Mouse (Mus musculus) forebrain, postnatal 0 days (tissue): ENCODE results near the gene Cdc14b. TPM values are rescaled to one million over a fixed set of nuclear protein-coding genes. Genes with fewer than 3 reads are reported as not detected.
A peak's percentile ranks its signal among the peaks of the same experiment; 100 is the strongest.

Experiments used
- ATAC-seq: fragments of 200-750 bp; cut with Nextera tagmentation; 2 replicates; pipeline ENCODE4 v1.8.0; 2017; ENCODE audit warnings: mild to moderate bottlenecking, moderate library complexity
- DNase-seq: peaks from one replicate; pipeline ENCODE4 v3.0.0-alpha.2; 2015
- H3K27ac ChIP-seq: fragments of 300-500 bp; sonication (generic); 2 replicates; pipeline ENCODE4 v1.5.1; 2014; ENCODE audit warnings: low read depth, mild to moderate bottlenecking, antibody characterized with exemption, low read length, moderate library complexity, mixed read lengths
- H3K27me3 ChIP-seq: fragments of 300-500 bp; sonication (generic); 2 replicates; pipeline ENCODE4 v1.6.1; 2014; ENCODE audit warnings: mild to moderate bottlenecking, low read length, mixed read lengths; ENCODE audit not compliant: insufficient read depth
- H3K36me3 ChIP-seq: fragments of 300-500 bp; sonication (generic); 2 replicates; pipeline ENCODE4 v1.6.1; 2014; ENCODE audit warnings: mild to moderate bottlenecking, moderate library complexity; ENCODE audit not compliant: insufficient read depth
- H3K4me1 ChIP-seq: fragments of 300-500 bp; sonication (generic); 2 replicates; pipeline ENCODE4 v1.6.1; 2014; ENCODE audit warnings: antibody characterized with exemption; ENCODE audit not compliant: insufficient read depth
- H3K4me2 ChIP-seq: fragments of 300-500 bp; sonication (generic); 2 replicates; pipeline ENCODE4 v1.6.1; 2014; ENCODE audit warnings: low read depth, mild to moderate bottlenecking, moderate library complexity
- H3K4me3 ChIP-seq: fragments of 300-500 bp; sonication (generic); 2 replicates; pipeline ENCODE4 v1.5.1; 2014; ENCODE audit warnings: low read depth, low read length, mixed read lengths
- H3K9ac ChIP-seq: fragments of 300-500 bp; sonication (generic); 2 replicates; pipeline ENCODE4 v1.6.1; 2014; ENCODE audit warnings: mild to moderate bottlenecking
- H3K9me3 ChIP-seq: fragments of 300-500 bp; sonication (generic); 2 replicates; pipeline ENCODE4 v1.6.1; 2016; ENCODE audit warnings: low read length
- CTCF ChIP-seq: sonication (generic); IDR thresholded peaks from 2 replicates; pipeline ENCODE4 v1.5.1; 2016; ENCODE audit warnings: antibody characterized with exemption, control low read depth, low read depth
- WGBS: fragments of 180-500 bp; shearing (Covaris S2); extraction: QIAGEN DNeasy Blood & Tissue Kit; methylation state at CpG from one replicate; pipeline ENCODE4 v1.1.7; 2014; 5-methylcytosine and 5-hydroxymethylcytosine counted together
- polyA plus RNA-seq: library from polyadenylated mRNA; unstranded; fragments of >200 nt; fragmentation: Nextera tagmentation; extraction: Ambion mirVana; gene quantifications from 2 replicates; pipeline ENCODE4 v1.2.1, GENCODE M21; 2015
- total RNA-seq: library from RNA; depleted of rRNA; stranded (reverse); fragments of >200 nt; gene quantifications from 2 replicates; pipeline ENCODE4 v1.2.3, GENCODE M21; 2014

Gene Cdc14b
- total and polyA plus RNA-seq, 2 experiments from 2014 or later, result 0.75 to 3.0 TPM

- Histone ChIP-seq H3K27ac (no peak overlapping the region), H3K4me1 (no peaks in the 10 kb centered on the region), H3K4me3 (no peak overlapping the region), H3K27me3 (no peaks in the 10 kb centered on the region), H3K4me2 (no peak overlapping the region), H3K9ac (no peak overlapping the region), H3K36me3 (peaks cover 28% of the 10 kb centered on the region), H3K9me3 (no peaks in the 10 kb centered on the region)
- no peak for ATAC-seq
- peak; percentile 17; the same call in 1 of the 2 replicates for TF ChIP-seq CTCF
- 94% methylated on average over 4 of the region's 4 CpGs for WGBS
- no peak for DNase-seq
Observed at GRCm38 (mm10) chr13:64180300-64180699, 94.8 kb downstream of the Cdc14b start.

GRCm38 (mm10) chr13:64178746-64179652, 96.1 kb downstream of the Cdc14b start:
- no peaks in the 10 kb centered on the region for H3K9me3 ChIP-seq
- no peak overlapping the region for H3K9ac ChIP-seq
- no peaks in the 10 kb centered on the region for H3K4me1 ChIP-seq
- H3K27ac ChIP-seq, result no peak overlapping the region
- TF ChIP-seq CTCF, result no peak
- no peak overlapping the region for H3K4me2 ChIP-seq
- H3K27me3 ChIP-seq, result no peaks in the 10 kb centered on the region
- no peak overlapping the region for H3K4me3 ChIP-seq
- ATAC-seq (peak; percentile 82), DNase-seq (peak; percentile 28)
- H3K36me3 ChIP-seq, result peaks cover 21% of the 10 kb centered on the region
- 56% methylated on average over 13 of the region's 13 CpGs for WGBS

GRCm38 (mm10) chr13:64178000-64178399, 97.1 kb downstream of the Cdc14b start:
- no peak for ATAC-seq
- Histone ChIP-seq H3K9ac (no peak overlapping the region), H3K9me3 (no peaks in the 10 kb centered on the region), H3K4me2 (no peak overlapping the region), H3K4me1 (no peaks in the 10 kb centered on the region), H3K27ac (no peak overlapping the region), H3K4me3 (no peak overlapping the region), H3K36me3 (peaks cover 17% of the 10 kb centered on the region), H3K27me3 (no peaks in the 10 kb centered on the region)
- TF ChIP-seq CTCF, result no peak
- DNase-seq, result no peak
- 84% methylated on average over 7 of the region's 7 CpGs for WGBS

- H3K36me3 ChIP-seq, result peaks cover 15% of the 10 kb centered on the region; the same call in 1 of the 2 replicates
- no peak overlapping the region for H3K9ac ChIP-seq
- H3K9me3 ChIP-seq, result peaks cover 38% of the 10 kb centered on the region
- TF ChIP-seq CTCF, result no peak
- no peak overlapping the region for H3K4me3 ChIP-seq
- peak; percentile 11 for DNase-seq
- no peak for ATAC-seq
- H3K4me2 ChIP-seq, result no peak overlapping the region
- WGBS, result 99% methylated on average over 25 of the region's 25 CpGs
- no peak overlapping the region for H3K27ac ChIP-seq
- no peaks in the 10 kb centered on the region for H3K27me3 ChIP-seq
- no peaks in the 10 kb centered on the region for H3K4me1 ChIP-seq
Observed at GRCm38 (mm10) chr13:64169746-64170145, 105.3 kb downstream of the Cdc14b start.

GRCm38 (mm10) chr13:64163147-64163715, 111.9 kb downstream of the Cdc14b start:
- H3K36me3 ChIP-seq, result no peaks in the 10 kb centered on the region
- H3K4me3 ChIP-seq, result peak overlapping the region; percentile 78
- no peak for TF ChIP-seq CTCF
- peak overlapping the region; percentile 85 for H3K9ac ChIP-seq
- peak overlapping the region; percentile 98 for H3K4me2 ChIP-seq
- no peak for ATAC-seq
- no peaks in the 10 kb centered on the region for H3K4me1 ChIP-seq
- WGBS, result 35% methylated on average over 13 of the region's 13 CpGs
- DNase-seq, result peak; percentile 2
- peaks cover 6% of the 10 kb centered on the region for H3K9me3 ChIP-seq
- H3K27me3 ChIP-seq, result no peaks in the 10 kb centered on the region
- no peak overlapping the region for H3K27ac ChIP-seq

GRCm38 (mm10) chr13:64162626-64163025, 112.5 kb downstream of the Cdc14b start:
- no peak for TF ChIP-seq CTCF
- ATAC-seq (no peak), DNase-seq (peak; percentile 31)
- no peaks in the 10 kb centered on the region for H3K36me3 ChIP-seq
- 1% methylated on average over 14 of the region's 14 CpGs for WGBS
- H3K9me3 ChIP-seq, result peaks cover 4% of the 10 kb centered on the region; the same call in 1 of the 2 replicates
- H3K27me3 ChIP-seq, result no peaks in the 10 kb centered on the region
- H3K9ac ChIP-seq, result peak overlapping the region; percentile 85
- H3K4me1 ChIP-seq, result no peaks in the 10 kb centered on the region
- H3K27ac ChIP-seq, result no peak overlapping the region
- H3K4me2 ChIP-seq, result peak overlapping the region; percentile 98
- H3K4me3 ChIP-seq, result peak overlapping the region; percentile 78
